Mouse (Mus musculus) MEL (cell line): ENCODE data around the gene Jmjd1c. TPM values are rescaled to one million over a fixed set of nuclear protein-coding genes. Genes with fewer than 3 reads are reported as not detected.

Experiments
- DNase-seq: peaks from one replicate; pipeline ENCODE4 v3.0.0; 2011; ENCODE audit warnings: low read depth, low spot score
- H3K27ac ChIP-seq: 2 replicates; pipeline ENCODE4 v1.5.1; 2012; ENCODE audit warnings: low read depth, mild to moderate bottlenecking, control low read depth, low read length, moderate library complexity; ENCODE audit not compliant: control insufficient read depth
- H3K27me3 ChIP-seq, 2 experiments: fragments of 150-350 bp in 1 of 2; sonication (generic) in 1 of 2; 2 replicates each; pipeline ENCODE4 v1.6.1; 2012; ENCODE audit warnings: low read length in 2 of 2, mild to moderate bottlenecking in 2 of 2, improper control_type of control experiment in 1 of 2, moderate library complexity in 1 of 2; ENCODE audit not compliant: insufficient read depth in 2 of 2, control insufficient read depth in 1 of 2
- H3K36me3 ChIP-seq, 2 experiments: 2 replicates each; pipeline ENCODE4 v1.6.1; 2012 to 2014; ENCODE audit warnings: low read length in 2 of 2, improper control_type of control experiment in 1 of 2, inconsistent platforms in 1 of 2, mild to moderate bottlenecking in 1 of 2; ENCODE audit not compliant: insufficient read depth in 2 of 2, control insufficient read depth in 1 of 2
- H3K4me1 ChIP-seq, 2 experiments: fragments of 150-350 bp in 1 of 2; sonication (generic) in 1 of 2; 2 replicates each; pipeline ENCODE4 v1.6.1; 2012; ENCODE audit warnings: low read length in 2 of 2, improper control_type of control experiment in 1 of 2, mild to moderate bottlenecking in 1 of 2; ENCODE audit not compliant: insufficient read depth in 2 of 2, control insufficient read depth in 1 of 2
- H3K4me3 ChIP-seq, 2 experiments: fragments of 150-350 bp in 1 of 2; sonication (generic) in 1 of 2; 2 replicates each; pipeline ENCODE4 v1.5.1; 2012; ENCODE audit warnings: low read depth in 2 of 2, low read length in 2 of 2, mild to moderate bottlenecking in 2 of 2, moderate library complexity in 2 of 2, control low read depth in 1 of 2, improper control_type of control experiment in 1 of 2; ENCODE audit not compliant: control insufficient read depth in 1 of 2, insufficient read depth in 1 of 2
- H3K79me2 ChIP-seq: 2 replicates; pipeline ENCODE4 v1.6.1; 2012; ENCODE audit warnings: mild to moderate bottlenecking, low read length, moderate library complexity; ENCODE audit not compliant: control insufficient read depth, poor library complexity, insufficient read depth
- H3K9ac ChIP-seq: 2 replicates; pipeline ENCODE4 v1.6.1; 2012; ENCODE audit warnings: low read depth, mild to moderate bottlenecking, control low read depth, low read length, moderate library complexity; ENCODE audit not compliant: control insufficient read depth, poor library complexity, severe bottlenecking
- H3K9me3 ChIP-seq: fragments of 150-350 bp; sonication (generic); replicated peaks from 2 replicates; pipeline ENCODE4 v1.6.1; 2012; ENCODE audit warnings: mild to moderate bottlenecking, low read length, improper control_type of control experiment, moderate library complexity; ENCODE audit not compliant: insufficient read depth
- BHLHE40 ChIP-seq: IDR thresholded peaks from 2 replicates; pipeline ENCODE4 v1.6.1; 2012; ENCODE audit warnings: low read depth, mild to moderate bottlenecking, inconsistent platforms, low read length, improper control_type of control experiment, borderline replicate concordance
- CHD1 ChIP-seq: IDR thresholded peaks from 2 replicates; pipeline ENCODE4 v1.6.1; 2012; ENCODE audit warnings: low read depth, mild to moderate bottlenecking, inconsistent platforms, low read length, improper control_type of control experiment
- CTCF ChIP-seq, 3 experiments: IDR thresholded peaks in 2 of 3; conservative IDR thresholded peaks in 1 of 3; 2 replicates each; pipeline ENCODE4 v1.5.1; 2011 to 2012; ENCODE audit warnings: low read length in 3 of 3, low read depth in 2 of 3, mild to moderate bottlenecking in 2 of 3, improper control_type of control experiment in 1 of 3, inconsistent platforms in 1 of 3, mixed read lengths in 1 of 3, moderate library complexity in 1 of 3; ENCODE audit not compliant: control insufficient read depth in 1 of 3, insufficient read depth in 1 of 3, poor library complexity in 1 of 3, severe bottlenecking in 1 of 3
- E2F4 ChIP-seq: IDR thresholded peaks from 2 replicates; pipeline ENCODE4 v1.6.1; 2011; ENCODE audit warnings: low read depth, low read length, improper control_type of control experiment, borderline replicate concordance
- EP300 ChIP-seq, 2 experiments: IDR thresholded peaks; 2 replicates each; pipeline ENCODE4 v1.6.1; 2011; ENCODE audit warnings: improper control_type of control experiment in 2 of 2, low read length in 2 of 2, low read depth in 1 of 2, mild to moderate bottlenecking in 1 of 2
- ETS1 ChIP-seq: IDR thresholded peaks from 2 replicates; pipeline ENCODE4 v1.6.1; 2012; ENCODE audit warnings: low read depth, mild to moderate bottlenecking, inconsistent platforms, low read length, improper control_type of control experiment, moderate library complexity
- GABPA ChIP-seq: IDR thresholded peaks from 2 replicates; pipeline ENCODE4 v1.6.1; 2012; ENCODE audit warnings: low read depth, mild to moderate bottlenecking, inconsistent platforms, low read length, improper control_type of control experiment, moderate library complexity
- HCFC1 ChIP-seq: IDR thresholded peaks from 2 replicates; pipeline ENCODE4 v1.6.1; 2012; ENCODE audit warnings: low read depth, mild to moderate bottlenecking, inconsistent platforms, low read length, improper control_type of control experiment, moderate library complexity
- JUND ChIP-seq: IDR thresholded peaks from 2 replicates; pipeline ENCODE4 v1.6.1; 2011; ENCODE audit warnings: low read depth, mild to moderate bottlenecking, improper control_type of control experiment, low read length
- KAT2A ChIP-seq: conservative IDR thresholded peaks from 2 replicates; pipeline ENCODE4 v1.6.1; 2012; ENCODE audit warnings: low read depth, low read length, improper control_type of control experiment, inconsistent platforms
- MAFK ChIP-seq: IDR thresholded peaks from 2 replicates; pipeline ENCODE4 v1.6.1; 2011; ENCODE audit warnings: low read depth, mild to moderate bottlenecking, low read length, improper control_type of control experiment, borderline replicate concordance
- MAX ChIP-seq: IDR thresholded peaks from 2 replicates; pipeline ENCODE4 v1.6.1; 2011; ENCODE audit warnings: low read length, improper control_type of control experiment
- MAZ ChIP-seq: IDR thresholded peaks from 2 replicates; pipeline ENCODE4 v1.6.1; 2012; ENCODE audit warnings: low read depth, mild to moderate bottlenecking, inconsistent platforms, low read length, improper control_type of control experiment
- MEF2A ChIP-seq: IDR thresholded peaks from 2 replicates; pipeline ENCODE4 v1.6.1; 2014; ENCODE audit warnings: low read depth, mild to moderate bottlenecking, inconsistent platforms, low read length, improper control_type of control experiment; ENCODE audit not compliant: poor library complexity, insufficient replicate concordance, severe bottlenecking; ENCODE audit errors: extremely low read depth
- MYB ChIP-seq: IDR thresholded peaks from 2 replicates; pipeline ENCODE4 v1.6.1; 2011; ENCODE audit warnings: mild to moderate bottlenecking, low read depth, low read length, improper control_type of control experiment
- MYC ChIP-seq: IDR thresholded peaks from 2 replicates; pipeline ENCODE4 v1.6.1; 2011; ENCODE audit warnings: low read depth, mild to moderate bottlenecking, low read length, improper control_type of control experiment, moderate library complexity
- NRF1 ChIP-seq: IDR thresholded peaks from 2 replicates; pipeline ENCODE4 v1.6.1; 2014; ENCODE audit warnings: low read depth, mild to moderate bottlenecking, inconsistent platforms, low read length, improper control_type of control experiment, moderate library complexity; ENCODE audit not compliant: poor library complexity, insufficient read depth, severe bottlenecking
- POLR2A ChIP-seq, 2 experiments: IDR thresholded peaks; 2 replicates each; pipeline ENCODE4 v1.6.1; 2011 to 2012; ENCODE audit warnings: low read length in 2 of 2, mild to moderate bottlenecking in 2 of 2, control low read depth in 1 of 2, improper control_type of control experiment in 1 of 2, low read depth in 1 of 2, moderate library complexity in 1 of 2; ENCODE audit not compliant: control insufficient read depth in 1 of 2, insufficient read depth in 1 of 2, poor library complexity in 1 of 2
- POLR2AphosphoS2 ChIP-seq: IDR thresholded peaks from 2 replicates; pipeline ENCODE4 v1.6.1; 2011; ENCODE audit warnings: low read length, improper control_type of control experiment
- RAD21 ChIP-seq: IDR thresholded peaks from 2 replicates; pipeline ENCODE4 v1.6.1; 2011; ENCODE audit warnings: mild to moderate bottlenecking, low read depth, low read length, improper control_type of control experiment
- SIN3A ChIP-seq: IDR thresholded peaks from 2 replicates; pipeline ENCODE4 v1.6.1; 2012; ENCODE audit warnings: low read length, improper control_type of control experiment, inconsistent platforms
- SMC3 ChIP-seq: IDR thresholded peaks from 2 replicates; pipeline ENCODE4 v1.6.1; 2011; ENCODE audit warnings: low read depth, low read length, improper control_type of control experiment
- TAL1 ChIP-seq: IDR thresholded peaks from 2 replicates; pipeline ENCODE4 v1.6.1; 2012; ENCODE audit warnings: mild to moderate bottlenecking, inconsistent platforms, low read length, moderate library complexity, mixed read lengths
- TBP ChIP-seq: IDR thresholded peaks from 2 replicates; pipeline ENCODE4 v1.8.0; 2011; ENCODE audit warnings: low read depth, low read length, improper control_type of control experiment
- TCF12 ChIP-seq: IDR thresholded peaks from 2 replicates; pipeline ENCODE4 v1.6.1; 2014; ENCODE audit warnings: low read depth, mild to moderate bottlenecking, inconsistent platforms, low read length, improper control_type of control experiment, moderate library complexity
- UBTF ChIP-seq: IDR thresholded peaks from 2 replicates; pipeline ENCODE4 v1.6.1; 2012; ENCODE audit warnings: low read depth, mild to moderate bottlenecking, inconsistent platforms, low read length, improper control_type of control experiment, moderate library complexity, borderline replicate concordance; ENCODE audit not compliant: insufficient read depth
- USF1 ChIP-seq: IDR thresholded peaks from 2 replicates; pipeline ENCODE4 v1.6.1; 2014; ENCODE audit warnings: low read depth, mild to moderate bottlenecking, inconsistent platforms, low read length, improper control_type of control experiment, moderate library complexity
- USF2 ChIP-seq, 2 experiments: IDR thresholded peaks; 2 replicates each; pipeline ENCODE4 v1.6.1; 2011 to 2012; ENCODE audit warnings: improper control_type of control experiment in 2 of 2, low read length in 2 of 2, borderline replicate concordance in 1 of 2, inconsistent platforms in 1 of 2, low read depth in 1 of 2, mild to moderate bottlenecking in 1 of 2; ENCODE audit not compliant: insufficient read depth in 1 of 2
- ZKSCAN1 ChIP-seq: IDR thresholded peaks from 2 replicates; pipeline ENCODE4 v1.6.1; 2012; ENCODE audit warnings: low read depth, mild to moderate bottlenecking, inconsistent platforms, low read length, improper control_type of control experiment, moderate library complexity
- ZMIZ1 ChIP-seq: IDR thresholded peaks from 2 replicates; pipeline ENCODE4 v1.6.1; 2012; ENCODE audit warnings: low read depth, mild to moderate bottlenecking, inconsistent platforms, low read length, improper control_type of control experiment, moderate library complexity
- ZNF384 ChIP-seq: IDR thresholded peaks from 2 replicates; pipeline ENCODE4 v1.6.1; 2012; ENCODE audit warnings: low read depth, mild to moderate bottlenecking, inconsistent platforms, low read length, improper control_type of control experiment
- polyA plus RNA-seq, 2 experiments: library from polyadenylated mRNA; stranded (reverse) in 1 of 2; unstranded in 1 of 2; fragments of >175 nt in 1 of 2; fragments of >200 nt in 1 of 2; gene quantifications; 2 replicates each; pipeline versions ENCODE4 v1.2.1 to v1.2.4; 2012; ENCODE audit warnings: low replicate concordance in 2 of 2, low read depth in 1 of 2; ENCODE audit not compliant: insufficient read length in 2 of 2, insufficient read depth in 1 of 2, missing spikeins in 1 of 2
- total RNA-seq: library from RNA; depleted of rRNA; stranded (reverse); fragments of 300-350 nt; gene quantifications from 2 replicates; pipeline ENCODE4 v1.2.3, GENCODE M21; 2012

Jmjd1c gene
- total and polyA plus RNA-seq, 3 experiments, result 10.6 to 62.3 (median 15.2) TPM

- H3K4me1 ChIP-seq, result no peaks in the 10 kb centered on the region
- H3K27me3 ChIP-seq, result no peaks in the 10 kb centered on the region
- no peak overlapping the region for H3K27ac ChIP-seq
- H3K4me3 ChIP-seq, result no peak overlapping the region
- no peak for DNase-seq
- H3K79me2 ChIP-seq, result no peaks in the 10 kb centered on the region
- H3K9ac ChIP-seq, result no peak overlapping the region
- H3K9me3 ChIP-seq, result no peaks in the 10 kb centered on the region
- TF ChIP-seq SMC3 (no peak), KAT2A (no peak), MAFK (no peak), EP300 (IDR thresholded peaks at IDR 0.05; ENCODE audit: low read depth in 1 of 2, low read length in 2 of 2) (no peak), CHD1 (no peak), E2F4 (no peak), TCF12 (no peak), JUND (no peak), ZKSCAN1 (no peak), MYC (no peak), UBTF (no peak), SIN3A (no peak), POLR2A (IDR thresholded peaks at IDR 0.05; ENCODE audit: control insufficient read depth in 1 of 2, insufficient read depth in 1 of 2, low read depth in 1 of 2, low read length in 2 of 2, poor library complexity in 1 of 2) (no peak), POLR2AphosphoS2 (no peak), BHLHE40 (no peak), MAX (no peak), USF1 (no peak), RAD21 (no peak), MYB (no peak)
- TF ChIP-seq, all 39 proteins: peak for 0
- H3K36me3 ChIP-seq, result no peaks in the 10 kb centered on the region
Observed at GRCm38 (mm10) chr10:67051466-67051865, 44.5 kb upstream of the Jmjd1c start.

GRCm38 (mm10) chr10:67052429-67052828 is 43.5 kb upstream of the Jmjd1c start:
- H3K27me3 ChIP-seq, result no peaks in the 10 kb centered on the region
- TF ChIP-seq NRF1 (no peak), CTCF (IDR thresholded peaks at IDR 0.05 in 2 of 3, conservative IDR thresholded peaks at IDR 0.05 in 1 of 3; ENCODE audit: control insufficient read depth in 1 of 3, insufficient read depth in 1 of 3, low read depth in 2 of 3, low read length in 3 of 3, poor library complexity in 1 of 3, severe bottlenecking in 1 of 3) (no peak), MAFK (no peak), HCFC1 (no peak), ETS1 (no peak), ZNF384 (no peak), MEF2A (no peak), GABPA (no peak), BHLHE40 (no peak), TAL1 (no peak), CHD1 (no peak), TBP (no peak), MAX (no peak), USF2 (IDR thresholded peaks at IDR 0.05; ENCODE audit: borderline replicate concordance in 1 of 2, insufficient read depth in 1 of 2, low read depth in 1 of 2, low read length in 2 of 2) (no peak), ZKSCAN1 (no peak), MAZ (no peak), JUND (no peak), UBTF (no peak), ZMIZ1 (no peak)
- TF ChIP-seq, all 39 proteins: peak for 0
- H3K4me3 ChIP-seq, result no peak overlapping the region
- no peaks in the 10 kb centered on the region for H3K36me3 ChIP-seq
- H3K79me2 ChIP-seq, result no peaks in the 10 kb centered on the region
- DNase-seq, result no peak
- H3K9ac ChIP-seq, result no peak overlapping the region
- no peaks in the 10 kb centered on the region for H3K4me1 ChIP-seq
- H3K9me3 ChIP-seq, result no peaks in the 10 kb centered on the region
- H3K27ac ChIP-seq, result no peak overlapping the region
